Mouse (Mus musculus): ENCODE data around the gene Rhox4a. TPM values are rescaled to one million over a fixed set of nuclear protein-coding genes. Genes with fewer than 3 reads are reported as not detected.

Gene Rhox4a
- not detected for polyA plus RNA-seq (2015; fragmentation: Illumina TruSeq; extraction: RNeasy Lipid Tissue Mini Kit (QIAGEN cat#74804); ENCODE audit: low read depth, low replicate concordance)

GRCm38 (mm10) chrX:37265038-37265437 lies at the start of gene Rhox4a:
TSS of gene Rhox4a (plus strand) at chrX:37265338.

GRCm38 (mm10) chrX:37222158-37222557 lies 43.0 kb upstream of the Rhox4a start, which contains the start of gene Rhox1:
TSS of gene Rhox1 (minus strand) at chrX:37222258.

GRCm38 (mm10) chrX:37244676-37245075 lies 20.5 kb upstream of the Rhox4a start, which contains the start of gene Rhox2a:
TSS of gene Rhox2a (plus strand) at chrX:37244976.

GRCm38 (mm10) chrX:37249619-37250018 lies 15.5 kb upstream of the Rhox4a start, which contains the start of gene Rhox3a:
TSS of gene Rhox3a (plus strand) at chrX:37249919.

Other genes starting within 250 kb of the Rhox4a start
- gene Sowahd, start 216.5 kb upstream of the Rhox4a start, polyA plus RNA-seq (2015; fragmentation: Illumina TruSeq; extraction: RNeasy Lipid Tissue Mini Kit (QIAGEN cat#74804); ENCODE audit: low read depth, low replicate concordance) = not detected
- 462 TPM for gene Rpl39, start 179.9 kb upstream of the Rhox4a start, polyA plus RNA-seq (2015; fragmentation: Illumina TruSeq; extraction: RNeasy Lipid Tissue Mini Kit (QIAGEN cat#74804); ENCODE audit: low read depth, low replicate concordance)
- 19.4 TPM for gene Upf3b, start 155.0 kb upstream of the Rhox4a start, polyA plus RNA-seq (2015; fragmentation: Illumina TruSeq; extraction: RNeasy Lipid Tissue Mini Kit (QIAGEN cat#74804); ENCODE audit: low read depth, low replicate concordance)
- gene Nkap, start 138.5 kb upstream of the Rhox4a start, polyA plus RNA-seq (2015; fragmentation: Illumina TruSeq; extraction: RNeasy Lipid Tissue Mini Kit (QIAGEN cat#74804); ENCODE audit: low read depth, low replicate concordance) = 10.6 TPM
- 0.51 TPM for gene Akap14, start 96.5 kb upstream of the Rhox4a start, polyA plus RNA-seq (2015; fragmentation: Illumina TruSeq; extraction: RNeasy Lipid Tissue Mini Kit (QIAGEN cat#74804); ENCODE audit: low read depth, low replicate concordance)
- 495 TPM for gene Ndufa1, start 74.2 kb upstream of the Rhox4a start, polyA plus RNA-seq (2015; fragmentation: Illumina TruSeq; extraction: RNeasy Lipid Tissue Mini Kit (QIAGEN cat#74804); ENCODE audit: low read depth, low replicate concordance)
- 8.0 TPM for gene Rnf113a1, start 74.1 kb upstream of the Rhox4a start, polyA plus RNA-seq (2015; fragmentation: Illumina TruSeq; extraction: RNeasy Lipid Tissue Mini Kit (QIAGEN cat#74804); ENCODE audit: low read depth, low replicate concordance)
- gene Gm9, start 54.3 kb upstream of the Rhox4a start, polyA plus RNA-seq (2015; fragmentation: Illumina TruSeq; extraction: RNeasy Lipid Tissue Mini Kit (QIAGEN cat#74804); ENCODE audit: low read depth, low replicate concordance) = not detected
- not detected for gene Rhox1, start 43.1 kb upstream of the Rhox4a start, polyA plus RNA-seq (2015; fragmentation: Illumina TruSeq; extraction: RNeasy Lipid Tissue Mini Kit (QIAGEN cat#74804); ENCODE audit: low read depth, low replicate concordance)
- not detected for gene Rhox2a, start 20.4 kb upstream of the Rhox4a start, polyA plus RNA-seq (2015; fragmentation: Illumina TruSeq; extraction: RNeasy Lipid Tissue Mini Kit (QIAGEN cat#74804); ENCODE audit: low read depth, low replicate concordance)
- gene Rhox3a, start 15.4 kb upstream of the Rhox4a start, polyA plus RNA-seq (2015; fragmentation: Illumina TruSeq; extraction: RNeasy Lipid Tissue Mini Kit (QIAGEN cat#74804); ENCODE audit: low read depth, low replicate concordance) = not detected
- gene Rhox3a2, start 114.7 kb downstream of the Rhox4a start, polyA plus RNA-seq (2015; fragmentation: Illumina TruSeq; extraction: RNeasy Lipid Tissue Mini Kit (QIAGEN cat#74804); ENCODE audit: low read depth, low replicate concordance) = not detected
- not detected for gene Rhox4a2, start 125.5 kb downstream of the Rhox4a start, polyA plus RNA-seq (2015; fragmentation: Illumina TruSeq; extraction: RNeasy Lipid Tissue Mini Kit (QIAGEN cat#74804); ENCODE audit: low read depth, low replicate concordance)
- not detected for gene Rhox2b, start 146.7 kb downstream of the Rhox4a start, polyA plus RNA-seq (2015; fragmentation: Illumina TruSeq; extraction: RNeasy Lipid Tissue Mini Kit (QIAGEN cat#74804); ENCODE audit: low read depth, low replicate concordance)
- not detected for gene Rhox4b, start 167.2 kb downstream of the Rhox4a start, polyA plus RNA-seq (2015; fragmentation: Illumina TruSeq; extraction: RNeasy Lipid Tissue Mini Kit (QIAGEN cat#74804); ENCODE audit: low read depth, low replicate concordance)
- gene Rhox2c, start 188.3 kb downstream of the Rhox4a start, polyA plus RNA-seq (2015; fragmentation: Illumina TruSeq; extraction: RNeasy Lipid Tissue Mini Kit (QIAGEN cat#74804); ENCODE audit: low read depth, low replicate concordance) = not detected
- gene Rhox3c, start 193.2 kb downstream of the Rhox4a start, polyA plus RNA-seq (2015; fragmentation: Illumina TruSeq; extraction: RNeasy Lipid Tissue Mini Kit (QIAGEN cat#74804); ENCODE audit: low read depth, low replicate concordance) = not detected
- not detected for gene Rhox4c, start 215.0 kb downstream of the Rhox4a start, polyA plus RNA-seq (2015; fragmentation: Illumina TruSeq; extraction: RNeasy Lipid Tissue Mini Kit (QIAGEN cat#74804); ENCODE audit: low read depth, low replicate concordance)
- gene Rhox2d, start 228.1 kb downstream of the Rhox4a start, polyA plus RNA-seq (2015; fragmentation: Illumina TruSeq; extraction: RNeasy Lipid Tissue Mini Kit (QIAGEN cat#74804); ENCODE audit: low read depth, low replicate concordance) = not detected
- not detected for gene Rhox4d, start 249.0 kb downstream of the Rhox4a start, polyA plus RNA-seq (2015; fragmentation: Illumina TruSeq; extraction: RNeasy Lipid Tissue Mini Kit (QIAGEN cat#74804); ENCODE audit: low read depth, low replicate concordance)